Mouse (Mus musculus) right cerebral cortex, postnatal 4 days (tissue): ENCODE measurements around the gene Olfr586.

Experiments
- DNase-seq: peaks from one replicate; pipeline ENCODE4 v3.0.0-alpha.2; 2022

Olfr586 gene

GRCm38 (mm10) chr7:103125538-103125937, at the start of gene Olfr586:
Gene Olfr586 (minus strand): TSS chr7:103125638.
- DNase-seq: no peak

DNA sequence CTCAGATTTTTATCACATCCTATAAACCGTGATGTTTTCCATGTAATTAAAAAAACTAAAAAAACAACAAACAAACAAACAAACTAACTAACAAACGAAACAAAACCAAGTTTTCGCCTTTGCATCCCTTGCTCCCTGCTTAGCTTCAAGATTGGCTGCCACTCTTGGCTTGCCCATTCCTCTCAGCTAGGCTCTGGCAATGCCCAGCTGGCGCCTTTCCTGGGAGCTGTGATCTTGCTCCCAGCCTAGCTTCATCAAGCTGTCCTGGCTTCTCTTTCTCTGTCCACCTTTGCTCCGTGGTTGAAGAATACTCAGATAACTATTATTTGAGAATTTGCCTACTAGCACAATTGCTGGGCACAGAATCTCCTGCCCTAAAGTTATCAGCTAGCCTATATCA, 44.3 kb upstream of the Olfr586 start:
- DNase-seq: no peak

DNA sequence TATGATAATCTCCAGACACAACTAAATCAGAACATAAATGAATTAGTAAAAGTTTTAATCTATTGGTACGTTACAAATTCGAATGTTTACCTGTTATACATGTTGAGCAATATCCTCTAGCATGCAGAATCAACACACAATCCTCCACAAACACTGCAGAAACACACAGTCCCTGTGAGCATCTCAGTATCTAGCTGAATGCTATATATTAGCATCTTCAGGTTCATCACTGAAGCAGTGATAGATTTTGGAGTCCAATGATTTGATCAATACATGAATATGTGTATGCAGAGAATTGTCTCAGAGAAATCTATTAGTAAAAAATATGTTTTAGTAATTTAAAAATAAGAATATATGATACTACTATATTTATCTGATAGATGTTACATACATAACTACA, 30.8 kb upstream of the Olfr586 start, which contains the start of gene Olfr589:
Olfr589 (minus strand) TSS at position 101 of the 400 bp plus-strand sequence.
- no peak for DNase-seq

DNA sequence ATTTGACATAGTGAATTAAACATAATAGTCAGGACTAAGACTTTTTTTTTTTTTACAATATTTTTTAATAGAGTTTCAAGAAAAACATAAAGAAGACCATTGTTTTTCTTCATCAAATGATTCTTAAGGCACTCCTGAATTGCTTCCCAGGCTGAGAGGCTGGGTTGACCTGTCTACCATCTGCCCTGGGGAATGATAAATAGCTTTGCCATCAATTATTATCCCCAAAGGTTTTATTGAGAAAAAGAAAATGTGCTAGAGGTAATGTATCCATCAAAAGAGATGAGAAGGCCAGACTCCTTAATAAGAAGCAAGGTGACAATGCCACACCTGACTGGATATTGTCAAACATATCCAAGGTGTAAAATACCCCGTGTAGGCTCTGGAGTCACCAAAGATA, 15.1 kb upstream of the Olfr586 start, which contains the start of gene Olfr588-ps1:
Olfr588-ps1 (plus strand) TSS at position 301 of the 400 bp plus-strand sequence.
- no peak for DNase-seq

DNA sequence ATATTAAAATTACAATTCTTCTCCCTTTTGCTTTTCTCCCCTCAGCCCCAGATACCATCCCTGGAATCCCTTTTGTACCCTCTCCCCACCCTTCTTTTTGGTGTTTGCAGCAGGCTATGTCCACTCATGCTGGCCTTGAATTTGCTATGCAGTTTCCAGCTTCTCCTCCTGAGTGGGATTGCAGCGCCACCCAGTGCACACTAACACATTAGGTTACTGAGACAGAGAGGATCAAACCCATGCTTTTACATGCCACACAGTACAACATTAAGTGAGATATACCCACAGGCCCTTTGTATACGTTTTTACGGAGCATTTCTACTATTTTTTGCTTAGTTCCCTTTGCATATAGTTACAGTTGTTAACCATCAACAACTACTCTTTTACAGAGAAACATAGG, 6.0 kb downstream of the Olfr586 start:
- DNase-seq: peak; percentile 3

DNA sequence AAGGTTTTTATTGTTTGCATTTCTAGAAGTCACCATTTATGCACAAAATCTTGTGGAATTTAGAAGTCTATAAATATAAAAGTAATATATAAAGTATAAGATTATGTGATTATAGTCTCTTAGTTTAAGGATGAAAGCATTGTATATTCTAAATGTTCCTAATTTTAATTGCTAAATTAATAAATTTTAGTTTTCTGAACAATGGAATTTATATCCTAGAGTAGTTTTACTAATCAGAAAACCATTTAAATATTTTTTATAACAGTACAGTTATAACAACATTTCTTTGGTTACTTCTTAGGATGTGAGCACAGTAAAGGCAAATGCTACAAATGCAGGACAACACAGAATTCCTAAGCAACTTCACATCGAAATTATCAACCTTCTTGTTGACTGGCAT, 28.0 kb downstream of the Olfr586 start, which contains the start of gene Olfr585:
Olfr585 (plus strand) TSS at position 301 of the 400 bp plus-strand sequence.
- no peak for DNase-seq

- no peak for DNase-seq
Observed at GRCm38 (mm10) chr7:103081585-103081984, 43.9 kb downstream of the Olfr586 start, which contains the start of gene Olfr584. Gene Olfr584 (plus strand): TSS chr7:103081885.
